Mouse (Mus musculus) C2C12 (cell line): ENCODE data around the gene Gm49325.

ENCODE experiments used
- CEBPB ChIP-seq: IDR thresholded peaks from one replicate; pipeline ENCODE4 v1.6.1; 2011; ENCODE audit warnings: low read depth, mild to moderate bottlenecking, control low read depth, moderate library complexity
- CTCF ChIP-seq: IDR thresholded peaks from one replicate; pipeline ENCODE4 v1.5.1; 2011; ENCODE audit not compliant: control insufficient read depth, insufficient read depth, insufficient read length
- FOSL1 ChIP-seq: IDR thresholded peaks from one replicate; pipeline ENCODE4 v1.8.0; 2011; ENCODE audit warnings: mild to moderate bottlenecking, low read length; ENCODE audit not compliant: poor library complexity, insufficient read depth, severe bottlenecking
- MYOD1 ChIP-seq: IDR thresholded peaks from one replicate; pipeline ENCODE4 v1.6.1; 2011; ENCODE audit warnings: low read depth; ENCODE audit not compliant: control insufficient read depth, insufficient read length

- TF ChIP-seq FOSL1 = no peak
- TF ChIP-seq CTCF = no peak
- TF ChIP-seq CEBPB = no peak
- TF ChIP-seq MYOD1 = no peak
These were observed 4.4 kb downstream of the Gm49325 start for GRCm38 (mm10) chr10:77610221-77610961.
